In the genomic region with DNA sequence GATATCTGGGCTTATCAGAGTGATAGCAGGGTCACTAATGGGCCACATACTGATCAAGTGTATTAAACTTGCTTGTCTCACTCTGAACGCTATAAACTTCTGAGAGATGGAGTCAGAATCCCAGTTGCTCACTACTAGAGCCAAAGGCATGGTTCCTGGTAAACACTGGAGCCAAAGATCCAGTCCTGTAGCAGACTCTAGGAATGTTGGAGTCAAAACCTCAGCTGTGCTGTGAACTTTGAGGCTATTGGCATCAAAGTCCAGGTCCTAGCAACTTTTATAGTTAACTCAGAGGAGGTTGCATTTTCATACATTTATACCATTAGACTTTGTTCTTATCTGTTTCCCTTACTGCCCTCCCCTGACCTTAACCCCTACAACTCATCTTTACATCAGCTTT, we compare ENCODE assay signal across 15 mouse cellular contexts.
"Had no signal": no experiment of that assay in that cellular context is flagged by ENCODE, and none has a peak within 500 bp of the region (broad histone marks: within the 10 kb centered on the region; RNA-seq: fewer than 3 reads in every experiment).

No protein-coding gene starts in this region.

- ATAC-seq: midbrain, embryonic 13.5 days; midbrain, embryonic 16.5 days had no signal

- H3K4me3 ChIP-seq: kidney, embryonic 15.5 days; limb, embryonic 10.5 days; limb, embryonic 13.5 days; liver, embryonic 13.5 days; megakaryocyte, embryonic 14.5 days; midbrain, embryonic 10.5 days; midbrain, embryonic 13.5 days had no signal

- DNase-seq: kidney, adult 8-10 months; kidney, postnatal 10 days; kidney, postnatal 4 days; liver, embryonic 13.5 days; lung, adult 2 months; thymus, adult 2 months; thymus, postnatal 36 days had no signal

- H3K27me3 ChIP-seq: kidney, embryonic 15.5 days; limb, embryonic 13.5 days; liver, embryonic 13.5 days; megakaryocyte, embryonic 14.5 days; midbrain, embryonic 13.5 days had no signal

- H3K9me3 ChIP-seq: kidney, embryonic 15.5 days; limb, embryonic 10.5 days; limb, embryonic 13.5 days; liver, embryonic 13.5 days; megakaryocyte, embryonic 14.5 days; midbrain, embryonic 10.5 days; midbrain, embryonic 13.5 days had no signal

- H3K4me1 ChIP-seq: kidney, embryonic 15.5 days; limb, embryonic 10.5 days; limb, embryonic 13.5 days; midbrain, embryonic 10.5 days had no signal

- H3K27ac ChIP-seq: kidney, embryonic 15.5 days; limb, embryonic 10.5 days; limb, embryonic 13.5 days; liver, embryonic 13.5 days; midbrain, embryonic 10.5 days; midbrain, embryonic 13.5 days; stomach, postnatal 0 days had no signal

- H3K9ac ChIP-seq: kidney, embryonic 15.5 days; limb, embryonic 13.5 days; liver, embryonic 13.5 days; midbrain, embryonic 13.5 days had no signal

- H3K36me3 ChIP-seq: limb, embryonic 10.5 days had no signal

- H3K4me2 ChIP-seq: kidney, embryonic 15.5 days; limb, embryonic 13.5 days; liver, embryonic 13.5 days; midbrain, embryonic 13.5 days had no signal
